Mouse (Mus musculus): ENCODE measurements around the gene Arhgef2.
"Not testable (repeated sequence)": the region's sequence is repeated elsewhere in the genome, so short reads cannot be mapped to it uniquely, and the experiment has no call there.

Gene Arhgef2

GRCm38 (mm10) chr3:88591950-88592731, 13.6 kb upstream of the Arhgef2 start:
- DNase-seq: peak; percentile 82

GRCm38 (mm10) chr3:88592942-88593576, 12.7 kb upstream of the Arhgef2 start:
- no peak for DNase-seq

- no peak for DNase-seq
Measured at GRCm38 (mm10) chr3:88593893-88594580, 11.7 kb upstream of the Arhgef2 start.

GRCm38 (mm10) chr3:88596547-88596946, 9.2 kb upstream of the Arhgef2 start:
- not testable (repeated sequence) for DNase-seq

- no peak for DNase-seq
Measured at GRCm38 (mm10) chr3:88602466-88602865, 3.3 kb upstream of the Arhgef2 start.

GRCm38 (mm10) chr3:88603714-88604161, 2.0 kb upstream of the Arhgef2 start:
- peak; percentile 81 for DNase-seq

- DNase-seq: no peak
Measured at GRCm38 (mm10) chr3:88604863-88605262, 903 bp upstream of the Arhgef2 start.

GRCm38 (mm10) chr3:88607065-88607757, 1.4 kb downstream of the Arhgef2 start:
- peak; percentile 90 for DNase-seq

GRCm38 (mm10) chr3:88607758-88608138, 2.0 kb downstream of the Arhgef2 start:
- DNase-seq: no peak

GRCm38 (mm10) chr3:88609066-88609465, 3.3 kb downstream of the Arhgef2 start:
- DNase-seq: no peak

GRCm38 (mm10) chr3:88614418-88614817, 8.7 kb downstream of the Arhgef2 start:
- DNase-seq: no peak

GRCm38 (mm10) chr3:88615117-88615516, 9.4 kb downstream of the Arhgef2 start:
- DNase-seq: no peak

GRCm38 (mm10) chr3:88615902-88616391, 10.2 kb downstream of the Arhgef2 start:
- DNase-seq: no peak

- DNase-seq: no peak
Measured at GRCm38 (mm10) chr3:88616951-88617500, 11.3 kb downstream of the Arhgef2 start.

- no peak for DNase-seq
Measured at GRCm38 (mm10) chr3:88618074-88618871, 12.5 kb downstream of the Arhgef2 start.

GRCm38 (mm10) chr3:88619113-88620097, 13.6 kb downstream of the Arhgef2 start:
- DNase-seq: no peak

GRCm38 (mm10) chr3:88620146-88620991, 14.6 kb downstream of the Arhgef2 start:
- DNase-seq: no peak

GRCm38 (mm10) chr3:88620992-88621536, 15.3 kb downstream of the Arhgef2 start:
- peak; percentile 84 for DNase-seq

- peak; percentile 63 for DNase-seq
Measured at GRCm38 (mm10) chr3:88621537-88622112, 15.9 kb downstream of the Arhgef2 start.

Measured in retina, postnatal 1 day (tissue).